Mouse (Mus musculus) heart, embryonic 16.5 days (tissue): ENCODE data around the gene Psme1. TPM values are rescaled to one million over a fixed set of nuclear protein-coding genes. Genes with fewer than 3 reads are reported as not detected.

Experiments
- ATAC-seq: fragments of 200-750 bp; cut with Nextera tagmentation; replicated peaks from 2 replicates; pipeline ENCODE4 v1.8.0; 2017; ENCODE audit warnings: moderate number of reproducible peaks; ENCODE audit not compliant: insufficient read depth, low FRiP score; ENCODE audit errors: extremely low read depth
- H3K27ac ChIP-seq: fragments of 300-500 bp; sonication (generic); 2 replicates; pipeline ENCODE4 v1.5.1; 2014; ENCODE audit warnings: mild to moderate bottlenecking, low read length, control low read depth, moderate library complexity
- H3K27me3 ChIP-seq: fragments of 300-500 bp; sonication (generic); 2 replicates; pipeline ENCODE4 v1.6.1; 2014; ENCODE audit warnings: low read length, mixed read lengths; ENCODE audit not compliant: control insufficient read depth, insufficient read depth
- H3K36me3 ChIP-seq: fragments of 300-500 bp; sonication (generic); 2 replicates; pipeline ENCODE4 v1.6.1; 2014; ENCODE audit not compliant: control insufficient read depth, insufficient read depth
- H3K4me1 ChIP-seq: fragments of 300-500 bp; sonication (generic); 2 replicates; pipeline ENCODE4 v1.6.1; 2014; ENCODE audit warnings: low read length, mixed read lengths; ENCODE audit not compliant: control insufficient read depth, insufficient read depth
- H3K4me2 ChIP-seq: fragments of 300-500 bp; sonication (generic); 2 replicates; pipeline ENCODE4 v1.6.1; 2014; ENCODE audit warnings: low read depth, mild to moderate bottlenecking, control low read depth, low read length
- H3K4me3 ChIP-seq: fragments of 300-500 bp; sonication (generic); 2 replicates; pipeline ENCODE4 v1.5.1; 2014; ENCODE audit warnings: mild to moderate bottlenecking, control low read depth, low read length
- H3K9ac ChIP-seq: fragments of 300-500 bp; sonication (generic); 2 replicates; pipeline ENCODE4 v1.6.1; 2014; ENCODE audit warnings: low read length, control low read depth
- H3K9me3 ChIP-seq: fragments of 300-500 bp; sonication (generic); replicated peaks from 2 replicates; pipeline ENCODE4 v1.6.1; 2016; ENCODE audit warnings: low read length; ENCODE audit not compliant: control insufficient read depth
- WGBS: fragments of 180-500 bp; shearing (Covaris S2); extraction: QIAGEN DNeasy Blood & Tissue Kit; methylation state at CpG from one replicate; pipeline ENCODE4 v1.1.7; 2014; 5-methylcytosine and 5-hydroxymethylcytosine counted together
- polyA plus RNA-seq: library from polyadenylated mRNA; unstranded; fragments of >200 nt; fragmentation: Nextera tagmentation; extraction: Ambion mirVana; gene quantifications from 2 replicates; pipeline ENCODE4 v1.2.1, GENCODE M21; 2015

The Psme1 gene
- polyA plus RNA-seq, 1 experiment from 2014 or later: 227 TPM

- Histone ChIP-seq H3K27ac (no peak overlapping the region), H3K4me1 (peaks cover 10% of the 10 kb centered on the region), H3K9ac (no peak overlapping the region), H3K4me3 (no peak overlapping the region), H3K9me3 (no peaks in the 10 kb centered on the region), H3K36me3 (peaks cover 49% of the 10 kb centered on the region), H3K4me2 (no peak overlapping the region), H3K27me3 (no peaks in the 10 kb centered on the region)
- no peak for ATAC-seq
- 88% methylated on average over 11 of the region's 11 CpGs for WGBS
Measured at GRCm38 (mm10) chr14:55563249-55563648, 14.7 kb upstream of the Psme1 start.

GRCm38 (mm10) chr14:55565748-55566147, 12.2 kb upstream of the Psme1 start:
- Histone ChIP-seq H3K27ac (no peak overlapping the region), H3K27me3 (no peaks in the 10 kb centered on the region), H3K4me1 (peaks cover 8% of the 10 kb centered on the region), H3K4me2 (no peak overlapping the region), H3K9me3 (no peaks in the 10 kb centered on the region), H3K9ac (no peak overlapping the region), H3K36me3 (peaks cover 53% of the 10 kb centered on the region), H3K4me3 (no peak overlapping the region)
- no peak for ATAC-seq
- WGBS: 80% methylated on average over 3 of the region's 3 CpGs

GRCm38 (mm10) chr14:55567496-55567895, 10.4 kb upstream of the Psme1 start:
- H3K9me3 ChIP-seq: no peaks in the 10 kb centered on the region
- 82% methylated on average over 3 of the region's 3 CpGs for WGBS
- ATAC-seq: no peak
- peaks cover 53% of the 10 kb centered on the region for H3K36me3 ChIP-seq
- H3K4me2 ChIP-seq: no peak overlapping the region
- H3K9ac ChIP-seq: no peak overlapping the region
- H3K4me1 ChIP-seq: no peaks in the 10 kb centered on the region
- no peaks in the 10 kb centered on the region for H3K27me3 ChIP-seq
- no peak overlapping the region for H3K27ac ChIP-seq
- no peak overlapping the region for H3K4me3 ChIP-seq

- H3K4me2 ChIP-seq: no peak overlapping the region
- no peaks in the 10 kb centered on the region for H3K9me3 ChIP-seq
- ATAC-seq: no peak
- H3K27me3 ChIP-seq: no peaks in the 10 kb centered on the region
- H3K4me1 ChIP-seq: peaks cover 7% of the 10 kb centered on the region; the same call in 1 of the 2 replicates
- H3K9ac ChIP-seq: no peak overlapping the region
- 68% methylated on average over 2 of the region's 2 CpGs for WGBS
- H3K36me3 ChIP-seq: peaks cover 30% of the 10 kb centered on the region
- no peak overlapping the region for H3K4me3 ChIP-seq
- H3K27ac ChIP-seq: peak overlapping the region; percentile 37; the same call in 1 of the 2 replicates
Measured at GRCm38 (mm10) chr14:55570588-55570987, 7.3 kb upstream of the Psme1 start.

GRCm38 (mm10) chr14:55571760-55572159, 6.2 kb upstream of the Psme1 start:
- H3K27ac ChIP-seq: no peak overlapping the region
- no peak overlapping the region for H3K4me3 ChIP-seq
- H3K27me3 ChIP-seq: no peaks in the 10 kb centered on the region
- no peak overlapping the region for H3K4me2 ChIP-seq
- peaks cover 19% of the 10 kb centered on the region for H3K36me3 ChIP-seq
- peaks cover 9% of the 10 kb centered on the region for H3K4me1 ChIP-seq
- no peaks in the 10 kb centered on the region for H3K9me3 ChIP-seq
- ATAC-seq: no peak
- H3K9ac ChIP-seq: no peak overlapping the region

- Histone ChIP-seq H3K4me3 (peak within 1 kb of the TSS; percentile 54), H3K27me3 (no peaks in the 10 kb centered on the region), H3K36me3 (0 out of 2 replicates have a peak, but pooled peaks cover 2% of the 10 kb centered on the region), H3K27ac (peak within 1 kb of the TSS; percentile 99), H3K9ac (peak within 1 kb of the TSS; percentile 79), H3K4me1 (peaks cover 24% of the 10 kb centered on the region), H3K4me2 (peak within 1 kb of the TSS; percentile 72), H3K9me3 (no peaks in the 10 kb centered on the region)
- peak; percentile 74 for ATAC-seq
- WGBS: 31% methylated on average over 8 of the region's 8 CpGs
Measured at GRCm38 (mm10) chr14:55575302-55575701, 2.6 kb upstream of the Psme1 start, which contains the start of gene Fitm1. TSS of gene Fitm1 (plus strand) at chr14:55575617.

- Histone ChIP-seq H3K27ac (peak overlapping the region; percentile 99), H3K9me3 (no peaks in the 10 kb centered on the region), H3K27me3 (no peaks in the 10 kb centered on the region), H3K4me1 (peaks cover 24% of the 10 kb centered on the region), H3K4me3 (peak overlapping the region; percentile 54), H3K9ac (peak overlapping the region; percentile 79), H3K4me2 (peak overlapping the region; percentile 72), H3K36me3 (peaks cover 4% of the 10 kb centered on the region; the same call in 1 of the 2 replicates)
- ATAC-seq: peak; percentile 35; the same call in 1 of the 2 replicates
- 32% methylated on average over 13 of the region's 13 CpGs for WGBS
Measured at GRCm38 (mm10) chr14:55575711-55576110, 2.2 kb upstream of the Psme1 start.

GRCm38 (mm10) chr14:55576376-55576775, 1.5 kb upstream of the Psme1 start:
- peaks cover 24% of the 10 kb centered on the region for H3K4me1 ChIP-seq
- WGBS: 57% methylated on average over 16 of the region's 16 CpGs
- H3K27ac ChIP-seq: peak overlapping the region; percentile 99
- no peak for ATAC-seq
- H3K4me3 ChIP-seq: peak overlapping the region; percentile 54
- no peaks in the 10 kb centered on the region for H3K9me3 ChIP-seq
- H3K36me3 ChIP-seq: peaks cover 8% of the 10 kb centered on the region
- H3K9ac ChIP-seq: peak overlapping the region; percentile 79
- no peaks in the 10 kb centered on the region for H3K27me3 ChIP-seq
- peak overlapping the region; percentile 72 for H3K4me2 ChIP-seq

- ATAC-seq: peak; percentile 33
- Histone ChIP-seq H3K9ac (peak overlapping the region; percentile 86), H3K27me3 (no peaks in the 10 kb centered on the region), H3K4me2 (peak overlapping the region; percentile 65), H3K36me3 (peaks cover 14% of the 10 kb centered on the region), H3K9me3 (no peaks in the 10 kb centered on the region), H3K4me1 (peaks cover 24% of the 10 kb centered on the region), H3K4me3 (peak overlapping the region; percentile 76), H3K27ac (peak overlapping the region; percentile 82)
- 19% methylated on average over 6 of the region's 6 CpGs for WGBS
Measured at GRCm38 (mm10) chr14:55578668-55579269, 846 bp downstream of the Psme1 start.
